Mouse (Mus musculus): ENCODE measurements around the gene Cct4. TPM values are rescaled to one million over a fixed set of nuclear protein-coding genes. Genes with fewer than 3 reads are reported as not detected.

Cct4 gene
- total RNA-seq (2012; rRNA removed) (552 and 588 TPM in 2 replicates), polyA plus RNA-seq (2012; ENCODE audit: insufficient read depth in 1 of 2, insufficient read length in 2 of 2, low read depth in 1 of 2, low replicate concordance in 2 of 2, missing spikeins in 1 of 2) (100 to 1,000 TPM; 387 to 567 TPM)

DNA sequence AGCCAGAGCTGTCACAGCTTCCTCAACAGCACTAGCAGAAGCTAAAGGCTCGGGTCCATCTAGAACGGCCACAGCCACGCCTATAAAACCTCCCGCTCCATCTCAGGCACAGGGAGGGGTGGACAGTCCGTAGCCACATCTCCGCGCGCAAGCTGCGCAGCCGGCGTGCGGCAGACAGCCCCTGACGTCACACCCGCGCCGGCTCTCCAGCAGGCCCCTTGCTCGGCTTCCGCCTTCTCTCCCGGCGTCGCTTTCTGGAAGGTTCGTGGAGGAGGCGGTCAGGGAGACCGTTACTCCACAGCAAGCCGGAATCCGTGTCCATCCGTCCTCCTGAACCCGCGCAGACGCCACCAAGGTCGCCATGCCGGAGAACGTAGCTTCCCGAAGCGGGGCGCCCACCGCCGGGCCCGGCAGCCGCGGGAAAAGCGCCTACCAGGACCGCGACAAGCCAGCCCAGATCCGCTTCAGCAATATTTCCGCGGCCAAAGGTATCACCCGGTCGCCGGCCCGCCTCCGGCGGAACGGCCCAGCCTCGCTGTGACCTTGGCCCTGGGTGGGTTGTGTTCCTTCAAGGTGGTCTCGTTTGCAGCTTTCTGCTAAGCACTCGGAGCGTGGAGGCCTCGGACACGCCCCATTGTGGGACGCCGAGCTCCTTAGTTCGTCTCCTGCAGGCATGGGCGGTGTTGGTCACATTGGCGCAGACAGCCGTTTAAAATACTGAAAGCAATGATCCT, at the start of gene Cct4:
TSS of gene Cct4 (plus strand) at position 127 of the 734 bp plus-strand sequence.
- H3K27ac ChIP-seq (ENCODE audit: control insufficient read depth, low read depth, low read length), result peak within 1 kb of the TSS; percentile 75
- no peaks in the 10 kb centered on the region for H3K27me3 ChIP-seq (ENCODE audit: control insufficient read depth in 1 of 2, insufficient read depth in 2 of 2, low read length in 2 of 2)
- peak within 1 kb of the TSS; percentile 96 for H3K9ac ChIP-seq (ENCODE audit: control insufficient read depth, low read depth, low read length, poor library complexity, severe bottlenecking)
- H3K4me1 ChIP-seq (ENCODE audit: control insufficient read depth in 1 of 2, insufficient read depth in 2 of 2, low read length in 2 of 2), result peaks cover 5 to 6% of the 10 kb centered on the region in 2 experiments; a peak in 2 of 4 replicates
- peak; percentile 96 for DNase-seq (ENCODE audit: low read depth, low spot score)
- H3K9me3 ChIP-seq (replicated peaks; ENCODE audit: insufficient read depth, low read length), result no peaks in the 10 kb centered on the region
- H3K36me3 ChIP-seq (ENCODE audit: control insufficient read depth in 1 of 2, insufficient read depth in 2 of 2, low read length in 2 of 2), result peaks cover 28 to 35% of the 10 kb centered on the region in 2 experiments
- H3K4me3 ChIP-seq (ENCODE audit: control insufficient read depth in 1 of 2, insufficient read depth in 1 of 2, low read depth in 2 of 2, low read length in 2 of 2), result peak within 1 kb of the TSS; percentile 85 to 96
- peaks cover 37% of the 10 kb centered on the region for H3K79me2 ChIP-seq (ENCODE audit: control insufficient read depth, insufficient read depth, low read length, poor library complexity)
- TF ChIP-seq UBTF (IDR thresholded peaks at IDR 0.05; ENCODE audit: borderline replicate concordance, insufficient read depth, low read depth, low read length) (no peak; the same call in 1 of the 2 replicates), POLR2AphosphoS5 (IDR thresholded peaks at IDR 0.05; ENCODE audit: borderline replicate concordance, low read depth, low read length) (peak; percentile 62; the same call in 1 of the 2 replicates), GATA1 (IDR thresholded peaks at IDR 0.05; ENCODE audit: low read depth, low read length) (no peak), SIN3A (IDR thresholded peaks at IDR 0.05; ENCODE audit: low read length) (peak; percentile 97), ELF1 (IDR thresholded peaks at IDR 0.05; ENCODE audit: low read depth, low read length) (peak; percentile 97), POLR2AphosphoS2 (IDR thresholded peaks at IDR 0.05; ENCODE audit: low read length) (peak; percentile 96; the same call in 1 of the 2 replicates), CHD2 (IDR thresholded peaks at IDR 0.05; ENCODE audit: low read length) (no peak), USF1 (IDR thresholded peaks at IDR 0.05; ENCODE audit: low read depth, low read length) (no peak), E2F4 (IDR thresholded peaks at IDR 0.05; ENCODE audit: borderline replicate concordance, low read depth, low read length) (no peak), CHD1 (IDR thresholded peaks at IDR 0.05; ENCODE audit: low read depth, low read length) (no peak; the same call in 1 of the 2 replicates), TBP (IDR thresholded peaks at IDR 0.05; ENCODE audit: low read depth, low read length) (peak; percentile 89), ETS1 (IDR thresholded peaks at IDR 0.05; ENCODE audit: low read depth, low read length) (peak; percentile 27; the same call in 1 of the 2 replicates), MAZ (IDR thresholded peaks at IDR 0.05; ENCODE audit: low read depth, low read length) (no peak), HCFC1 (IDR thresholded peaks at IDR 0.05; ENCODE audit: low read depth, low read length) (peak; percentile 97), RCOR1 (IDR thresholded peaks at IDR 0.05; ENCODE audit: low read depth, low read length) (no peak), RAD21 (IDR thresholded peaks at IDR 0.05; ENCODE audit: low read depth, low read length) (no peak), JUND (IDR thresholded peaks at IDR 0.05; ENCODE audit: low read depth, low read length) (no peak), GABPA (IDR thresholded peaks at IDR 0.05; ENCODE audit: low read depth, low read length) (no peak), TCF12 (IDR thresholded peaks at IDR 0.05; ENCODE audit: low read depth, low read length) (peak; percentile 71), CTCF (IDR thresholded peaks at IDR 0.05 in 2 of 3, conservative IDR thresholded peaks at IDR 0.05 in 1 of 3; ENCODE audit: control insufficient read depth in 1 of 3, insufficient read depth in 1 of 3, low read depth in 2 of 3, low read length in 3 of 3, poor library complexity in 1 of 3, severe bottlenecking in 1 of 3) (no peak), MAFK (IDR thresholded peaks at IDR 0.05; ENCODE audit: borderline replicate concordance, low read depth, low read length) (no peak), POLR2A (IDR thresholded peaks at IDR 0.05; ENCODE audit: control insufficient read depth in 1 of 2, insufficient read depth in 1 of 2, low read depth in 1 of 2, low read length in 2 of 2, poor library complexity in 1 of 2) (peak; percentile 95 to 98), MAX (IDR thresholded peaks at IDR 0.05; ENCODE audit: low read length) (peak; percentile 91), SMC3 (IDR thresholded peaks at IDR 0.05; ENCODE audit: low read depth, low read length) (no peak), BHLHE40 (IDR thresholded peaks at IDR 0.05; ENCODE audit: borderline replicate concordance, low read depth, low read length) (no peak), MEF2A (IDR thresholded peaks at IDR 0.05; ENCODE audit: extremely low read depth, insufficient replicate concordance, low read depth, low read length, poor library complexity, severe bottlenecking) (no peak), NRF1 (IDR thresholded peaks at IDR 0.05; ENCODE audit: insufficient read depth, low read depth, low read length, poor library complexity, severe bottlenecking) (peak; percentile 69), TAL1 (IDR thresholded peaks at IDR 0.05; ENCODE audit: low read length) (no peak), KAT2A (conservative IDR thresholded peaks at IDR 0.05; ENCODE audit: low read depth, low read length) (peak; percentile 79), ZMIZ1 (IDR thresholded peaks at IDR 0.05; ENCODE audit: low read depth, low read length) (peak; percentile 92), MYC (IDR thresholded peaks at IDR 0.05; ENCODE audit: low read depth, low read length) (peak; percentile 87; the same call in 1 of the 2 replicates), MXI1 (IDR thresholded peaks at IDR 0.05; ENCODE audit: low read depth, low read length) (peak; percentile 96), ZKSCAN1 (IDR thresholded peaks at IDR 0.05; ENCODE audit: low read depth, low read length) (no peak), USF2 (IDR thresholded peaks at IDR 0.05; ENCODE audit: borderline replicate concordance in 1 of 2, insufficient read depth in 1 of 2, low read depth in 1 of 2, low read length in 2 of 2) (no peak), ZC3H11A (IDR thresholded peaks at IDR 0.05; ENCODE audit: low read depth, low read length) (no peak)

Measured in MEL (cell line).